Mouse (Mus musculus): ENCODE results near the gene Tmem106a. TPM values are rescaled to one million over a fixed set of nuclear protein-coding genes. Genes with fewer than 3 reads are reported as not detected.
"Not testable (repeated sequence)": the region's sequence is repeated elsewhere in the genome, so short reads cannot be mapped to it uniquely, and the experiment has no call there.

Gene Tmem106a
- total RNA-seq (2015; ENCODE audit: low replicate concordance) (6.9 and 16.9 TPM in 2 replicates), total RNA-seq (2017; ENCODE audit: low replicate concordance) (3.6 and 3.8 TPM in 2 replicates)

- peak; percentile 95 for ATAC-seq (replicated peaks; ENCODE audit: low FRiP score, poor library complexity, severe bottlenecking)
These were observed at the start of gene Tmem106a for GRCm38 (mm10) chr11:101582054-101583035. Gene Tmem106a (plus strand): TSS chr11:101582242.

DNA sequence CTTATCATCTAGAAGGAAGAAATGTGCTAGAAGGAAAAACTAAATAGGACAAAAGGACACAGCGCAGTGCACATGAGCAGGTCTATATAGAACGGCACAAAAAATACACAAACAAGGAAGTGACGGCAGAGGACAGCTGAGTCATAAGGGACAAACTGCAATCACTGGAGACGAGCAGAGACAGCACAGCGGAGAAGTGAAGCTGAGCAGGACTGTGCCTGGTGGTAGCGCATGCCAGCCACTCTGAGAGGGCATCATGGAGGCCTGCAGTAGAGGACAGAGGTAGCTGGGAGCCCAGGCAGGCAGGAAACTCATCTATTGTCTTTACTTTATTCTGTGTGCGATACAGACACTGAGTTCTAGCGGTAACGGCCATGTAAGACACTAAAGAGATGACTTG lies 38.5 kb upstream of the Tmem106a start:
- ATAC-seq (replicated peaks; ENCODE audit: low FRiP score, poor library complexity, severe bottlenecking), result no peak

DNA sequence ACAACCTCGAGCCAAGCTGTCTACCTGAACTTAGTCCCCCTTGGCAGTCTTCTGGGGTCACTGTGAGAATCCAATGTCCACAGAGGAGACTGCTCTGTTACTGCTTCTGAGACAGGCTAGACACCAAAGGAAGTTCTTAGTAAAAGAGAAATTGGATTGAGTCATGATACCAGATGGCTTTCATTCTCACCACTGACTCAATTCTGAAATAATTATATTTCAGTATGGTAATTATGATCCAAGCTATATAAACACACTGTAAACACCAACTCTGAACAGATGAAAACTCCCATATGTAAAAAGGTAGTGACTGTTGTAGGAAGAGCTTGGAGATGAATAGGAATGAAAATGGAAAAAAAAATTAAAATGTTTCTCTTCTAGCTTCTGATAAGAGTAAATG lies 37.9 kb upstream of the Tmem106a start:
- no peak for ATAC-seq (replicated peaks; ENCODE audit: low FRiP score, poor library complexity, severe bottlenecking)

DNA sequence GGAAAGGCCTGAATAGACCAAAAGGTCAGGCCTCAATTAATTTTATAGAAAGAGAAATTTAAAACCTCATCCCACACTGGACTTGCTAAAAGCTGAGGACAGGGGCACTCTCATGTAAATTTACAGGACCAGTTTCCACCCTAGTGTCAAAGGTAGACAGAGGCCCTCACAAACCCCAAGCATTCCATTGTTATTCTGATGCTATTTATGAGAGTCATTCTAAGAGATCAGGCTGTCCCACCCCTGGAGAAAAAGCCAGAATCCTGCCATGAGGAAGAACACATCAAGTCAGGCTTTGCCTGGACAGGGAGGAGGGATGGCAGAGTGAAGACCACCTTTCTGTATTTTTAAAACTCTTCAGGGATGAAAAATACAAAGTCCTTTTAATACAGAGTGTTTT lies 33.5 kb upstream of the Tmem106a start:
- no peak for ATAC-seq (replicated peaks; ENCODE audit: low FRiP score, poor library complexity, severe bottlenecking)

DNA sequence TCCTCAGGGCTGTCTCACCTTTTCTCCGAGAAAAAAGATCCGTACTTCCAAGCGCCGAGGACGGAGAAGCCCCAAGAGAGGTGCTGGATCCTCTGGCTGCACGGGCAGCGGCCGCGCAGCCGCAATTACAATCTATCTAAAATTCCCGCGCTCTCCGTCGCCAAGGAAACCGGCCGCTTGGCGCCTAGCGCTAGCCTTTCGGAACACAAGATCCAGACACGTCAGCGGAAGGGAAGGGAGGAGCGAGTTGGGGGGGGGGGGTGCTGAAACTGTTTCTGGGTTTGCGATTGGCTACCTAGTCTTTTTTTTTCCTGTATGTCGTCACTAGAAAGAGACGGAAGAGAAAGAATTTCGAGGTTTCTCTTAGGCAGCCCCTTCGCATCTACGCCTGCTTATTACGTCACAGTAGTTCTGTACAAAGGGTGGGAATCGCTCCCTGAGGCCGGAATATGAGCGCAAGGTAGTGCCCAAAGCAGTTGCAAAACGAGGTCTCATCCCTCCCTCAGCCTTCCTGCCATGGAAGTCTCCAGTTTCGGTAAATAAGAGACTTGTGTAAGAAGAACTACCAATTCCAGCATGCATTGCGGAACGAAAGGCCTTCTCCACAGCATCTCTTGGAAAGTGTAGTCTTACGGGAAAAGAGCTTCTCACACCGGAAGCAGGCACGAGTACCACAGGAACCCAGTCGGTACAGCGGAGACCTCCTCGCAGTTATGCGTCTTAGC lies 30.1 kb upstream of the Tmem106a start, which contains the start of the genes Brca1 and Nbr1:
Brca1 (minus strand) TSS at position 205 of the 725 bp plus-strand sequence.
Nbr1 (plus strand) TSS at position 399 of the 725 bp plus-strand sequence.
- ATAC-seq (replicated peaks; ENCODE audit: low FRiP score, poor library complexity, severe bottlenecking), result peak; percentile 73

DNA sequence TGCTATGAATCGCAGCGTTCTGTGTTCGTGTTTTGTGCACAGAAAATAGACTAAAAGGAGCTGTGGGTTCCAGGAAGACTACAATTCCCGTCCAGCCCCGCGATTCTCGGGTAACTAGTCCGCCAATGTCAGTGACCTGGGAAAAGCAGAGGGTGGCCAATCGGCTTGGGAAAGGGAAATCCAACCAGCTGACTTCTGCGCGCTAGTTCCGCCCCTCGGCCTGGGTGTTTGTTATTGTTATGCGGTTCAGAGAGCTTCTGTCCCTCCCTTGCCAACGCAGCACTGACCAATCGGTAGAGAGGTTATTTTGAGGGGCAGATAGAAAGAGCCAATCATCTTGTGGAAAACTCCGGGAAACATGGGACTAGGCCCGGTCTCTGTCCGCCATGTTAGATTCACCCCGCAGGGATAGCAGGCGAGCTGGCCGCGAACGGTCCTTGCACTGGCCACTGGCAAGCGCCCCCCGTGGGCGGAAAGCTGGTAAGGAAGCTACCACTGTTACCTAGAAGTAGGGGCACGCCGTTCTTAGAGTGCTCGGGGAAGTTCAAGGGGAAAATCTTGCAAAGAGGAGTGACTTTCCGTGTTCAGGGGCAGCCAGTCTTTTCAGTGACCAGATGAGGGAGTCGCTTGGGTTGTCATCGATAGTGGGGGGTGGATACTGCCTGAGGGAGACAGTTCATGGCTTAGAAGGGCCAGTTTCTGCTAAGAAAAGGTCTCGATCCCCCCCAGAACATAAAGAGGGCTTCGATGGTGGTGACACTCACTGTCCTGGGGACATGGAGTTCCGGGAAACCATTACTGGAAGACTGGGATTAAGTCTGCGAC lies 29.4 kb upstream of the Tmem106a start:
- peak; percentile 84 for ATAC-seq (replicated peaks; ENCODE audit: low FRiP score, poor library complexity, severe bottlenecking)

GRCm38 (mm10) chr11:101553354-101553930 lies 28.6 kb upstream of the Tmem106a start:
- ATAC-seq (replicated peaks; ENCODE audit: low FRiP score, poor library complexity, severe bottlenecking), result no peak

GRCm38 (mm10) chr11:101556541-101556940 lies 25.5 kb upstream of the Tmem106a start:
- no peak for ATAC-seq (replicated peaks; ENCODE audit: low FRiP score, poor library complexity, severe bottlenecking)

DNA sequence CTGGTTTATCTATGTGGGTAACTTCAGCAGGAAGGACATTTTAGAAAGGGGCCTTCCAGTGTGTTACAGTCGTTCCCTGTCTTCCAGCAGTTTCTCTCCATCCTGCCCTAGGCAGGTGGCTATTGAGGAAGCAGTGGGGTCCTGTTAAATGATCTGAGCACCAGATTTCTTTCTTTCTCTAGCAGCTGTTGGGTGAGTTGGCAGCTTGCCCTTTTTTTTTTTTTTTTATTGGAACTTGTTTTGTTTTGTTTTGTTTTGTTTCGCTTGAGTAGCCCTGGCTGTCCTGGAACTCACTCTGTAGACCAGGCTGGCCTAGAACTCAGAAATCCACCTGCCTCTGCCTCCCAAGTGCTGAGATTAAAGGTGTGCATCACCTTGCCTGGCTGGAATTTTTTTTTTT lies 25.1 kb upstream of the Tmem106a start:
- no peak for ATAC-seq (replicated peaks; ENCODE audit: low FRiP score, poor library complexity, severe bottlenecking)

GRCm38 (mm10) chr11:101562391-101562790 lies 19.7 kb upstream of the Tmem106a start:
- ATAC-seq (replicated peaks; ENCODE audit: low FRiP score, poor library complexity, severe bottlenecking), result peak; percentile 82

GRCm38 (mm10) chr11:101568421-101568820 lies 13.6 kb upstream of the Tmem106a start:
- ATAC-seq (replicated peaks; ENCODE audit: low FRiP score, poor library complexity, severe bottlenecking), result no peak

DNA sequence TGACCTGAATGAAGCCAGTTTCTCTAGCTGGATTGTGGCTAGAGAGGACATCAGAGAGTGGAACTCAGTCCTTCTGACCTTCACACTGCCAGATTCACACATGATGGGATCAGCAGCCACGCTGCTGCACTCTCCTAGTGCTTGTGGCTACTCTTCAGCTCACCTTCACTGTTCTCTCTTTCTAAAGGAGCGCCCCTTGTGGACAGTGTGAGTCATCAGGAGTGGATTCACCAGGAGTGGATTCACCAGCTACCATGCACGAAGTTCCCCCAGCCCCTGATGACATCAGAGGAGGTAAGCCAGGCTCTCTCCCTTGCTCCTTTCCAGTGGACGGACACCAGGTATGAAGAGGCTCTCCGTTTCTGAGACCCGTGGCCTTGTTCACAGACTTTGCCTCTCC lies 5.9 kb upstream of the Tmem106a start:
- no peak for ATAC-seq (replicated peaks; ENCODE audit: low FRiP score, poor library complexity, severe bottlenecking)

- no peak for ATAC-seq (replicated peaks; ENCODE audit: low FRiP score, poor library complexity, severe bottlenecking)
These were observed 819 bp upstream of the Tmem106a start for GRCm38 (mm10) chr11:101581081-101581764.

DNA sequence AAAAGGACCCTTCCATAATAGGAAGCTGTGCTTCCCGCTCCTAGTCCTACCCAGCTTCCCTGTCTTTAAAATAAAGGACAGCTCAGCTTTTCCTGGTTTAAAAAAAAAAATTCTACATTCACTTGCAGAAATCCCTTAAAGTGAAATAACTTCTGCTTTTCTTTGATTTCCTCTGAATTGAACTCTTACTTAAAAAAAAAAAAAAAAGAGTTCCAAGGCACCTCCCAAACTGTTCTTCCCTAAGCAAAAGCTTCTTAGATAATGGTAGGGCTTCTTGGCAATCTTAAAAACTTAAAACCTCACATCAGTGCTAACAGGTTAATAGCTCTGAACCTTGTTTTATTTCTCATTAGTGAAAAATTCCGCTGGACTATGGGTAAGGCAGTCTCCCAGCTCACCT lies 1.2 kb downstream of the Tmem106a start:
- ATAC-seq (replicated peaks; ENCODE audit: low FRiP score, poor library complexity, severe bottlenecking), result no peak

- ATAC-seq (replicated peaks; ENCODE audit: low FRiP score, poor library complexity, severe bottlenecking), result not testable (repeated sequence)
These were observed 3.0 kb downstream of the Tmem106a start for GRCm38 (mm10) chr11:101585031-101585430.

GRCm38 (mm10) chr11:101585805-101586204 lies 3.8 kb downstream of the Tmem106a start:
- no peak for ATAC-seq (replicated peaks; ENCODE audit: low FRiP score, poor library complexity, severe bottlenecking)

DNA sequence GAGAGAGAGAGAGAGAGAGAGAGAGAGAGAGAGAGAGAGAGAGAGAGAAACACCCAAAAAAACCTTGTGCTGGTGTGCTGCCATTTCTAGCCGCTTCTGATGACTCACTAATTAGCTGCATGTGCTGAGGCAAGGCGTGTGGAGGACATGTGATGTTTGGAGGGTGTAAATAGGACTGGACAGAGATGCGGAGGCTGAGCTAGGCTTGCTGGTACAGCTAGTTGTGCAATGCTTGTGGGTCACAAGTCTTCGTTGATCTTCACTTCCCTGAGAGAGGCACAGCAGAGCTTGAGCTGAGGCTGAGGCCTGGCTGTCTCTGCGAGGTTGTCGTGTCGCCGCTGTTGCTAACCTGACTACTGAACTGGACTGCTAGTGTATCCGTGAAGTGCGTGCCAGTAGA lies 5.6 kb downstream of the Tmem106a start:
- ATAC-seq (replicated peaks; ENCODE audit: low FRiP score, poor library complexity, severe bottlenecking), result no peak

DNA sequence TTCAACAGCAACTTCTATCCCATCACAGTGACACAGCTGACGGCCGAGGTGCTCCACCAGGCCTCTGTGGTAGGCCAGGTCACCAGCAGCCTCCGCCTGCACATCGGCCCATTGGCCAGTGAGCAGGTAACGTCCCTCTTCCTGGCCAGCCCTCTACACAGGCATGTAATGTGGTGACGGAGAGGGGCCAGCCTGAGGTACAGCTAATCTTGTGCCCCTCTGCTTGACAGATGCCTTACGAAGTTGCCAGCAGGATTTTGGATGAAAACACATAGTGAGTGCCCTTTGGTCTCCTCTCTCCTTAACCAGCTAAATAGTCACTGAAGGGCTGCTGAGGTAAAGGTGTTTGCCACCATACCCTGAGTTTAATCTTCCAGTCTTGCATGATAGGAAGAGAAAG lies 6.8 kb downstream of the Tmem106a start:
- no peak for ATAC-seq (replicated peaks; ENCODE audit: low FRiP score, poor library complexity, severe bottlenecking)

GRCm38 (mm10) chr11:101589444-101589843 lies 7.4 kb downstream of the Tmem106a start:
- peak; percentile 86 for ATAC-seq (replicated peaks; ENCODE audit: low FRiP score, poor library complexity, severe bottlenecking)
